Mouse (Mus musculus) heart, adult 9 months (tissue): ENCODE data around the gene Alcam.

ENCODE experiments used
- DNase-seq, 2 experiments: peaks; one replicate each; pipeline ENCODE4 v3.0.0; 2022; ENCODE audit warnings: low spot score in 2 of 2

Gene Alcam

GRCm38 (mm10) chr16:52453971-52454514 is at the start of gene Alcam:
Gene Alcam (minus strand): TSS chr16:52454074.
- peak; percentile 8 to 23 for DNase-seq

GRCm38 (mm10) chr16:52498757-52499335 is 45.0 kb upstream of the Alcam start:
- no peak for DNase-seq

- no peak for DNase-seq
Measured at GRCm38 (mm10) chr16:52490542-52490941, 36.7 kb upstream of the Alcam start.

GRCm38 (mm10) chr16:52474235-52474634 is 20.4 kb upstream of the Alcam start:
- no peak for DNase-seq

- DNase-seq = no peak
Measured at GRCm38 (mm10) chr16:52473089-52473488, 19.2 kb upstream of the Alcam start.

- DNase-seq = no peak
Measured at GRCm38 (mm10) chr16:52472635-52473034, 18.8 kb upstream of the Alcam start.

- DNase-seq = no peak
Measured at GRCm38 (mm10) chr16:52472059-52472458, 18.2 kb upstream of the Alcam start.

GRCm38 (mm10) chr16:52470881-52471280 is 17.0 kb upstream of the Alcam start:
- DNase-seq = no peak

GRCm38 (mm10) chr16:52470226-52470625 is 16.4 kb upstream of the Alcam start:
- DNase-seq = peak in 1 of 2 experiments; percentile 40

- DNase-seq = peak in 1 of 2 experiments; percentile 20
Measured at GRCm38 (mm10) chr16:52468426-52468825, 14.6 kb upstream of the Alcam start.

- no peak for DNase-seq
Measured at GRCm38 (mm10) chr16:52466770-52467169, 12.9 kb upstream of the Alcam start.

- DNase-seq = no peak
Measured at GRCm38 (mm10) chr16:52464597-52464996, 10.7 kb upstream of the Alcam start.

GRCm38 (mm10) chr16:52452862-52453715 is 785 bp downstream of the Alcam start:
- peak; percentile 92 to 93 for DNase-seq

GRCm38 (mm10) chr16:52452477-52452831 is 1.4 kb downstream of the Alcam start:
- DNase-seq = no peak

- DNase-seq = peak in 1 of 2 experiments; percentile 6
Measured at GRCm38 (mm10) chr16:52451786-52452476, 1.9 kb downstream of the Alcam start.

GRCm38 (mm10) chr16:52451101-52451785 is 2.6 kb downstream of the Alcam start:
- peak in 1 of 2 experiments; percentile 13 for DNase-seq

- DNase-seq = peak; percentile 29 to 41
Measured at GRCm38 (mm10) chr16:52450245-52451100, 3.4 kb downstream of the Alcam start.

- no peak for DNase-seq
Measured at GRCm38 (mm10) chr16:52449889-52450244, 4.0 kb downstream of the Alcam start.

- no peak for DNase-seq
Measured at GRCm38 (mm10) chr16:52445984-52446383, 7.9 kb downstream of the Alcam start.

GRCm38 (mm10) chr16:52443635-52444505 is 10.0 kb downstream of the Alcam start:
- no peak for DNase-seq
